Mouse (Mus musculus) layer of hippocampus, postnatal 25 days (tissue): ENCODE results near the gene Kif6. TPM values are rescaled to one million over a fixed set of nuclear protein-coding genes. Genes with fewer than 3 reads are reported as not detected.

Experiments
- DNase-seq, 2 experiments: peaks; one replicate each; pipeline ENCODE4 v3.0.0; 2022; ENCODE audit warnings: mixed read lengths in 2 of 2, low spot score in 1 of 2; ENCODE audit errors: extremely low spot score in 1 of 2
- total RNA-seq, 2 experiments: library from RNA; stranded (reverse); gene quantifications; 2 replicates each; pipeline ENCODE4 v1.2.3; 2021

Kif6 gene
- total RNA-seq, 2 experiments from 2014 or later: 3.0 to 3.9 TPM

- no peak for DNase-seq
Observed at GRCm38 (mm10) chr17:49883136-49883755, 268.3 kb downstream of the Kif6 start.

GRCm38 (mm10) chr17:49885035-49885434, 270.1 kb downstream of the Kif6 start:
- no peak for DNase-seq

GRCm38 (mm10) chr17:49889629-49890028, 274.7 kb downstream of the Kif6 start:
- peak in 1 of 2 experiments; percentile 17 for DNase-seq

- DNase-seq: peak; percentile 26 to 28
Observed at GRCm38 (mm10) chr17:49890861-49891260, 275.9 kb downstream of the Kif6 start.

- no peak for DNase-seq
Observed at GRCm38 (mm10) chr17:49892390-49892789, 277.5 kb downstream of the Kif6 start.

GRCm38 (mm10) chr17:49894471-49894870, 279.5 kb downstream of the Kif6 start:
- no peak for DNase-seq

GRCm38 (mm10) chr17:49898849-49899331, 284.0 kb downstream of the Kif6 start:
- peak; percentile 87 to 96 for DNase-seq

- no peak for DNase-seq
Observed at GRCm38 (mm10) chr17:49902613-49903012, 287.7 kb downstream of the Kif6 start.

GRCm38 (mm10) chr17:49923429-49923828, 308.5 kb downstream of the Kif6 start:
- no peak for DNase-seq

- DNase-seq: no peak
Observed at GRCm38 (mm10) chr17:49927611-49928010, 312.7 kb downstream of the Kif6 start.

GRCm38 (mm10) chr17:49933806-49934205, 318.9 kb downstream of the Kif6 start:
- DNase-seq: no peak

- no peak for DNase-seq
Observed at GRCm38 (mm10) chr17:49934586-49934985, 319.6 kb downstream of the Kif6 start.

- DNase-seq: peak; percentile 55 to 84
Observed at GRCm38 (mm10) chr17:49935602-49936205, 320.8 kb downstream of the Kif6 start.

- no peak for DNase-seq
Observed at GRCm38 (mm10) chr17:49936214-49936613, 321.3 kb downstream of the Kif6 start.

GRCm38 (mm10) chr17:49939146-49939545, 324.2 kb downstream of the Kif6 start:
- no peak for DNase-seq

GRCm38 (mm10) chr17:49942674-49943073, 327.7 kb downstream of the Kif6 start:
- no peak for DNase-seq

GRCm38 (mm10) chr17:49951491-49951855, 336.5 kb downstream of the Kif6 start:
- peak; percentile 68 to 97 for DNase-seq

- no peak for DNase-seq
Observed at GRCm38 (mm10) chr17:49951856-49952607, 337.1 kb downstream of the Kif6 start.

- DNase-seq: no peak
Observed at GRCm38 (mm10) chr17:49959021-49959420, 344.1 kb downstream of the Kif6 start.
